ENCODE assay signal across 15 mouse cellular contexts in genomic region chr7:68788711-68789110, GRCm38 (mm10). TPM values are rescaled to one million over a fixed set of nuclear protein-coding genes. Genes with fewer than 3 reads are reported as not detected.
DNase-seq lines count a peak whose midpoint lies in the region; ATAC-seq lines count a peak whose summit lies in the region.
"Had no signal": no experiment of that assay in that cellular context is flagged by ENCODE, and none has a peak within 500 bp of the region (broad histone marks: within the 10 kb centered on the region; RNA-seq: fewer than 3 reads in every experiment).

No protein-coding gene starts in this region.

- no peak overlapping the region for H3K27ac ChIP-seq in heart, embryonic 12.5 days (ENCODE audit: poor library complexity, severe bottlenecking)
- H3K27ac ChIP-seq: embryonic facial prominence, embryonic 15.5 days; forebrain, embryonic 12.5 days; hindbrain, embryonic 15.5 days; kidney, postnatal 0 days; midbrain, embryonic 13.5 days had no signal

- no peak overlapping the region for H3K9ac ChIP-seq in heart, embryonic 12.5 days
- H3K9ac ChIP-seq: embryonic facial prominence, embryonic 15.5 days; forebrain, embryonic 12.5 days; hindbrain, embryonic 15.5 days; midbrain, embryonic 13.5 days had no signal

- no peak overlapping the region for H3K4me3 ChIP-seq in heart, embryonic 12.5 days
- H3K4me3 ChIP-seq: embryonic facial prominence, embryonic 15.5 days; forebrain, embryonic 12.5 days; hindbrain, embryonic 15.5 days; midbrain, embryonic 13.5 days had no signal

- H3K4me1 ChIP-seq in heart, embryonic 12.5 days (replicated peaks) = no peaks in the 10 kb centered on the region
- H3K4me1 ChIP-seq: embryonic facial prominence, embryonic 15.5 days; forebrain, embryonic 12.5 days; hindbrain, embryonic 15.5 days; midbrain, embryonic 13.5 days had no signal

- H3K27me3 ChIP-seq in heart, embryonic 12.5 days (replicated peaks) = no peaks in the 10 kb centered on the region
- H3K27me3 ChIP-seq: embryonic facial prominence, embryonic 15.5 days; forebrain, embryonic 12.5 days; hindbrain, embryonic 15.5 days; midbrain, embryonic 13.5 days had no signal

- DNase-seq in cerebellum, postnatal 25 days = peak; percentile 18 to 65
- DNase-seq in cerebellum, adult 11 months = no peak
- peak; percentile 19 for DNase-seq in heart, postnatal 4 days
- peak; percentile 30 for DNase-seq in urinary bladder, postnatal 14 days (ENCODE audit: low spot score)
- no peak for DNase-seq in urinary bladder, postnatal 10 days (ENCODE audit: low spot score)
- DNase-seq in kidney, postnatal 36 days = peak; percentile 45 to 52
- no peak for DNase-seq in frontal cortex, postnatal 36 days (ENCODE audit: low spot score in 2 of 2)
- DNase-seq: lung, adult 2 months; right cerebral cortex, postnatal 4 days had no signal

- no peaks in the 10 kb centered on the region for H3K9me3 ChIP-seq in heart, embryonic 12.5 days (replicated peaks)
- H3K9me3 ChIP-seq: embryonic facial prominence, embryonic 15.5 days; forebrain, embryonic 12.5 days; hindbrain, embryonic 15.5 days; midbrain, embryonic 13.5 days had no signal

- ATAC-seq in heart, embryonic 12.5 days (ENCODE audit: insufficient number of reproducible peaks, low FRiP score) = no peak
- ATAC-seq: midbrain, embryonic 13.5 days had no signal

- WGBS in heart, embryonic 12.5 days = 75% methylated on average over 3 of the region's 3 CpGs

- no peaks in the 10 kb centered on the region for H3K36me3 ChIP-seq in heart, embryonic 12.5 days
- H3K36me3 ChIP-seq: embryonic facial prominence, embryonic 15.5 days; forebrain, embryonic 12.5 days; hindbrain, embryonic 15.5 days; midbrain, embryonic 13.5 days had no signal

- H3K4me2 ChIP-seq in heart, embryonic 12.5 days = no peak overlapping the region
- H3K4me2 ChIP-seq: embryonic facial prominence, embryonic 15.5 days; forebrain, embryonic 12.5 days; hindbrain, embryonic 15.5 days; midbrain, embryonic 13.5 days had no signal

RNA-seq across cellular contexts. Expression of gene Arrdc4, which starts 39.7 kb away (rescaled TPM):
- total RNA-seq in heart, postnatal 4 days (2021) = 10 to 100 TPM; 11.4 to 12.2 TPM
- polyA plus RNA-seq in heart, embryonic 12.5 days (2016; fragmentation: Nextera tagmentation; extraction: Ambion mirVana) = 18.6 and 20.9 TPM in 2 replicates

Comparison
In these comparisons a context has a peak if more than half of its experiments do, and no peak if none do; other contexts are left out.
1. DNase-seq: peak in cerebellum, postnatal 25 days (2 of 2), heart, postnatal 4 days (single experiment), urinary bladder, postnatal 14 days (single experiment) and kidney, postnatal 36 days (2 of 2); none in cerebellum, adult 11 months (single experiment), urinary bladder, postnatal 10 days (single experiment) and frontal cortex, postnatal 36 days (0 of 2).